Mouse (Mus musculus) embryo, embryonic 10.5 days (tissue): ENCODE results near the gene Gm48552.
A peak's percentile ranks its signal among the peaks of the same experiment; 100 is the strongest.

Source experiments
- DNase-seq: peaks from one replicate; pipeline ENCODE4 v3.0.0-alpha.2; 2015; ENCODE audit warnings: low spot score

Gm48552 gene

DNA sequence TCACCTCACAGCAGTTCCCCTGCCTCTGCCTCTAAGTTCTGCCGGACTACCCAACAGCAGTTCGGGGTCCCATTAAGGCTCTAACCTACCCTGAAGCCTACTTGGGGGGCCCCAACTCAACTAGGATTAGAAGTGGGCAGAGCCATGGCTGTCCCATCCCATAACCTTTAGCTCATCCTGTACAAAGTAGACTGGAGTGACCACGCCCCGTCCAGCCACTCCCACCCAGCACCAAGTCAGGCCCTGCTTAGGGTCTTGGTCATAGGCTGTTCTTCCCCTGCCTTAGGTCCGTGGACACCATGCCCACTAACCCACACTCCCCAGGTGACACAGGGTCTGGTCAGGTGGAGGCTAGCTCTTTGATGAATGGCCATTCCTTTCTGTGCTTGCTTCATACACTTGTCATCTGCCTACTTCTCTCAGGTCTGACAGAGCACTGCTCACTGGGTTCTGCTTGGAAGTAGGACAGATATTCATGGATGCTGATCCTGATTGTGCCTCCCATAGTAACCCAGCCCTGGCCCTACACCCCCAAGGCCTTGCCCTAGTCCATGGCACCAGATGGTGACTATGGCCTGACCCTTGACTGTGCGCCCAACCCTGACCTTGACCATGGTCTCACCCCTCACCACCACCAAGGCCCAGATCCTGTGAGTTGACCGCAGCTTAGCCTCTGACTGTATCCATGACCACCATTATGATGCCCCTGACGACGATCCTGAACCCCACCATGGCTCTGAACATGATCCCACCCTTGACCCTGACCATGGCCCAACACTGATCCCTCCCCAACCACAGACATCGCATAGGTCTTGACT lies 30.5 kb downstream of the Gm48552 start:
- no peak for DNase-seq

DNA sequence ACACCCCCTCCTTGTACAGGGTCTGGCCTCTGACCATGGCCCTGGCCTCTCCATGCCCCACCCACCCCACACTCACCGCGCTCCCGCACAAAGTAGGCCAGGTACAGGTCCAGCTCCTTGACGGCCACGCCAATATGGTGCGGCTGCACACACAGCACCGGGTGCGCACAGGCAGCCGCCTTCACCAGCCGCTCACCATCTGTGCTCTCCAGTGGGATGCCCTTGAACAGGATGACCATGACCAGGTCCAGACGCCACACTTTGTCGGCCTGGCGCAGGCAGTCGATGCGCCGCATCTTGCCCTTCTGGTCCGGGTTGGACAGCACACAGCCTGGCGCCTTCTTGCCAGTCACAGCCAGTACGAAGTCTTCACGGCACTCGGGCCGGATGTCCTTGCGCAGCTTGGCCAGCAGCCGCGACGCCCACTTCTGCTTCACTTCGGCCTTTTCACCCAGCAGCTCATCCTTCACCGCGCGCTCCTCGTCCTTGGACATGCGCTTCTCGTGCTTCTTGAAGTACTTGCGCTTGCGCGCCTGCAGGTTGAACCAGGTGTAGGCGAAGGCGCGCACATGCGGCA lies 31.5 kb downstream of the Gm48552 start:
- DNase-seq, result no peak

DNA sequence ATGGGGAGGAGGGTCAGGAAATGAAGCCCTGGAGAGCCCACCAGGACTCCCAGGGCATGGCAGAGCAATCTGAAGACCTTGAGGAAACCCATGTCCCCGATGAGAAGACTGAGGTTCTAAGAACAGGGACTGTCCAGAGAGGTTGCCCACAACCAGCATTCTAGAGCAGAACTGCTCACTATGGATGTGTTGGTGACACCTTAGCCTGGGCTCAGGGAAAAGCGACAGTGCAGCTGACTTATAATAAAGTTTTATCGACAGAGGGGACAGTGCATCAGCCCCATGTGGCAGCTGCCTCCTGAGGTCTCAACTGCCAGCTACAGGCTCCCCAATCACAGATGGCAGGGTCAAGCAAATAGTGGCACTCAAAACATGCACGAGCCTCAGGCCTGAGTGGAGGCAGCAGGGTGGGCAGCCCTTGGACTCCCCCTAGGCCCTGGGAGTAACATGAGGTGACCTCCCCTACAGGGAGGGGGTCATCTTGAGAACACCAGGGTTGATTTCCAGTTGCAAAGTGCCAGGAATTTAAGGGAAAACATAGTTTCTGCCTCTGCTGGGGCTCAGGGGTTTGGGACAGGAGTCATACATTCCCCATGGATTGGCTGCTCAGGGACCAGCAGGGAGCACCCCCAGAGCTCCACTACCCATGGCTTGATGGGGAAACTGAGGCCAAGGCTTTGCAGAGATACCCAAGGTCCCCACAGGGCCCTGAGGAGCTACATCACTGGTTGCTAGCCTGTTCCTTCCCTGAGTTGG lies 32.4 kb downstream of the Gm48552 start:
- no peak for DNase-seq

DNA sequence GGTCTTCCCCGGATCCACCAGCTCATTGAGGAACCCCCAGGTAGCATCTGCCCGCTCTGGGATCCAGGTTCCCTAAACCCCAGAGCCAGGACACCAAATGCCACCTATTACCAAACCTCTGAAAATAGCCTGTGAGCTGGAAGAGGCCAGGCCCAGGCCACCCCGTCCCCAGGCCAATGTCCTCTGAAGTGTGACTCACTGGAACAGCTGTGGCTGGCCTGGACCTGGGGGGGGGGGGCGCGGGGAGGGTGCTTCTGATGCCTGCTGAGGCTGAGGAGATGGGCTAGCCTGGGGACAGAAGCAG lies 32.9 kb downstream of the Gm48552 start:
- DNase-seq, result no peak

DNA sequence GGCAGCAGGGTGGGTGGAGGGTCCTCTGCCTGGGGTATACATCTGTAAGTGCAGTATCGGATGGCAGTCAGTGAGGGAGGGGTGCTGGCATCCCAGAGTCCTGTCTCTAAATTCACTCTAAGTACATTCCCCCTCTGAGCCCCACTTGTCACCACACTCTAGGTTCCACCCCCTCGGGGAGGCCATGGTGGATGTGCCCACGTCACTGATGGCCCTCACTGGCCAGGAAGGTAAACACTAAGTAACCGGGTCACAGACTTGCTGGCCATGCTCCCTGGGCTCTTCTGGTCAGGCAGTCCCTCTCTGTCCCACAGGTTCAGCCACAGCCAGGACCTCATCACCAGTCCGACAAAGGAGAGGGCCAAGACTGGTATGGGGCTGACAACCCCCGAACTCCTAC lies 33.4 kb downstream of the Gm48552 start:
- no peak for DNase-seq

DNA sequence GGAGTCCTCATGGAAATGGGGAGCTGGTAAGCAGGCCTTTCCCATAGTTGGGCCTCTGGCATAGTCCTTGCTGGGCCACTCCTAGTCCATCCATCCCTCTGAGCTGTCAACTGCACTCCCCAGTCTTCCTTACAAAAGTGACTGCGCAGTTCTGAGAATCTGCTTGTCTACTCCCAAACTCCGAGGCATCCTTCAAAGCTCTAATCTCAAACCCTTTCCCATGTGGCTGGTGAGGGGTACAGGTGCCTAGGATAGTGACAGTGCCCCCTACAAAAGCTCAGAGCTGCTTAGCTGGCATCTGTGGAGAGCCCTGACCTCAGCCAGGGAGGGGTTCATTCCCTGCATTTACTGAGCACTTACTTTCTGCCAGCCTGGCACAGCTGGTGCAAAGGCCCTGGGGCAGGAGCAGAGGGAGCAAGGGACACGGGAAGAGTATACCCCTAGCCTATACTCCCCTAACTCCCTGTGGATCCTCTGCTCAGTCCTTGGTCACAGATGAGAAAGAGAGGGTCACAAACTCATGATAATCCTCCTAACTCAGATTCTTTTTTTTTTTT lies 33.9 kb downstream of the Gm48552 start:
- DNase-seq, result no peak

DNA sequence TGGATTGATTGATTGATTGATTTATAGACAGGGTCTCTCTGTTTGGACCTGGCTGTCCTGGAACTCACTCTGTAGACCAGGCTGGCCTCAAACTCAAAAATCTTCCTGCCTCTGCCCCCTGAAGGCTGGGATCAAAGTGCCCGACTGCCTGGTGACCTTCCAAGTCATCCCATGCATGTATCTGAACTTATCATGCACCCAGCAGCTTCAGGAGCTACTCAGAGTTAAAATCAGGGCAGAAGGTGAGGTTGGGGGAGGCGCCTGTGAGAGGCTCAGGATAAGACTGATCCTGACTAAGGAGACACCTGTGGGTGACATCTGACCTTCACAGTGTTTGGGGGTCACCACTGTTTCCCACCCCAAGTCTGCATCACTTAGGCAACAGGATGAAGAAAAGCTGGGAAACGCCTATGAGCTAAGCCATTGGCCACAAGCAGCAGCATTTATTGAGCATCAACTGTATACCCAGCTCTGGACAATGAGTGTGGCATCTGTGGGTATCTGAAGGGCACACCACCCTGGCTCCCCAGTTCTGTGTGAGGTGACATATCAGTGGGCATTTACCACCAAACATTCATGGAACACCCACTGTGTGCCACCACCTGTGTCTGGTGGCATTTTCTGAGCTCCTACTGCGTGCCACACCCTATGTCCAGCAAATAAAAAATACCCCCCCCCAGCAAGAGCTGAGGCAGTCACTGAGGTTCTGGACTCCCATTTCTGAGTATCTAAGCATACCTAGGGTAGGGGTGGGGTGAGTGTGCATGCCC lies 34.9 kb downstream of the Gm48552 start:
- DNase-seq, result no peak

DNA sequence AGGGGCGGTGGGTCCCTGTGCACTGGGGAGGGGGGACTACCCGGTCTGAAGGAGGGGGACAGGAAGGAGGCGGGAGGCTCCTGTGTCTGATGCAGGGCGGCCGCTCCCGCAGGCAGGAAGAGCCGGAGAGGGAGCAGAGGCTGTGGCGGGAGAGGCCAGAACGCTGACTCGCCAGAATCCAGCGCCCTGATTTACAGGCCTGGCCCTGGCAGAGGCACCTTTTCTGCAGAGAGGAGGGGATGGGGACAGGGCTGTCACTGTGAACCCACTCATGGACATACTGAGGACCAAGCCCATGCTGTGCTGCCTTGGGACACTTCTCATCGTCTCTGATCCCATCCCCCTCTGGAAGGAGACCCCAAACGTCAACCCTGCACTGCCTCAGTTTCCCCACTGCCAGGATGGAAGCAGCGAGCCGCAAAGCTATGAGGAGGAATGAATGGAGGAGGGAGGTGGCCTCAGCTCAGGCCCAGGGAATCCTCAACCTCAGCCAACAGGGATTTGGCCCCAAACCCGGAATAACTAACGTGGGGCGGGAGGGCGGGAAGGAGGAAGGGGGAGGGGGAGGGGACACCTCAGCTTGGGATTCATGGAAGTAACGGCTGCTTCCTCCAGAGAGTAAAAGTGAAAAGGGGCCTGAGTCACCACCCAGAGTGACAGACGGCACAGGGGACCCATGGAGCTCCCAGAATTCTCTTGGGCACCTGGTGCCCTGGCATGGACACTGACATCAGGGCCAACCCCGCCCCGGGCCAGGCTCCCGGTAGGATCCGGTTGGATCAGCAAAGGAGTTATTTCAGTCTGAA lies 35.6 kb downstream of the Gm48552 start:
- peak; percentile 28 for DNase-seq

DNA sequence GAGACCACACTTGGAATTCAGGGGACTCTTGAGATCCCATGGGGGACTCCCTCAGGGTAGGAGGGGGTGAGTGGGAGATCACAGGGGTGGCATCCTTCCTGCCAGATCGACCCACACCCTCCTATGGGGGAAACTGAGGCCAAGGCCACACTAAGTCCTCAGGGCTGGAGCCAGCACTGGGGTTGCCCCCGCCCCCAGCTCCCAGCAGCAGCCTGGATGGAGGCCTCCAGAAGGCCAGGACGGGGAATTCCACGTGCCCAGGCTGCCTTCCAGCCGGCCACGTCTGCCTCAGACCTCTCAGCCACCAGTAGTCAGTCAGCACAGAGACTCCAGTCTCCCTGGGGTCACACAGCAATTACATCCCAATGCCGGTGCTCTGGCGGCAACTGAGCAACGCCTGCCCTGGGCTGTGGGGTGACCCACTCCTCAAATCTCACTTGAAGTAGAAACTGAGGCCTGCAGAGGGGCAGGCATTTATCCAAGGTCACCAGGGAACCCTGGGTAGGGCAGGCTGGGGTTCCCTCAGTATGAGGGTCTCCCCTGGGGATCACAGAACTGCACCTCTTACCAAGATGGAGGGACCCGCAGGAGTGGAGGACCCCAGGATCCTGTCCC lies 36.5 kb downstream of the Gm48552 start:
- no peak for DNase-seq

DNA sequence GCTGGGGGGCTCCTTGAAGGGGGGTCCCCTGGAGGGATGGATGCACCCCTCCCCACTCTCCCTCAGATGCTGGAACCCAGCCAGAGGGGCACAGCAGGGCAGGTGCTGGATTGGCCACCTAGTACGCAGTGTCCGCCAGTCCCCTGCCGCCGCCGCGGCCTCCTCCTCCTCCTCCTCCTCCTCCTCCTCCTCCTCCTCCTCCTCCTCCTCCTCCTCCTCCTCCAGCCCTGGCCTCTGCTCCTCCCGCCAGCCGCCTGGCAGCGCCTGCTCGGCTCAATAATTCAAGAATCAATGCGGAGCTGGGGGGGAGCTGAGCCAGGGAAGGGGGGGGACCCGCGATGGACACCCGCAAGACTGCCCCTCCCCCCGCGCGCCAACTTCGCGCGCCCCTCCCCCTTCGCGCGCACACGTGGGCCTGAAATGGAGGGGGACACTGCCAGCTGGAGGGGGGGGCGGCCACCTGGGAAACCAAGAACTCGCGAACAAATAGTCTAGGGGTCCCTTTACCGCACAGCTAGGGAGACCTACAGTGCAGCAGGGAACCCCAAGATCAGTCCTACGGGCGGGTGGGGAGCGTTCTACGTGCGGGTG lies 37.4 kb downstream of the Gm48552 start:
- no peak for DNase-seq

DNA sequence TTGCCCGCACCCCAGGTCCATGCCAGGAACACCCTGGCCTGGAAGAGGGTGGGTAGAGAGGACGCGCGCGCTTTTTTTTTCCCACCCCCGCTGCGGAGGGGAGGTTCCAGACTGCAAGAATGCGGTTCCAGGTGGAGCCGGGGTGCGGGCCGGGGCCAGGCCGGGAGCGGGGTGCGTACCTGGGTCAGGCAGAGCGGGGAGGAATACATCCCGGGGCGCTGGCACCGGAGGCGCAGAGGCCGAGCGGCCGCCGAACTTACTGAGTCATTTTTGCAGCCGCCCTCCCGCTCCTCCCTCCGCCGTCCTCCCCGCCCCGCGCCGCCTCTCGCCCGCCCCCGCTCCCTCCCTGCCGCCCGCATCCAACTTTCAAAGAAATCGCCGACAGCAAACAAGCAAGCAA lies 38.1 kb downstream of the Gm48552 start:
- no peak for DNase-seq

DNA sequence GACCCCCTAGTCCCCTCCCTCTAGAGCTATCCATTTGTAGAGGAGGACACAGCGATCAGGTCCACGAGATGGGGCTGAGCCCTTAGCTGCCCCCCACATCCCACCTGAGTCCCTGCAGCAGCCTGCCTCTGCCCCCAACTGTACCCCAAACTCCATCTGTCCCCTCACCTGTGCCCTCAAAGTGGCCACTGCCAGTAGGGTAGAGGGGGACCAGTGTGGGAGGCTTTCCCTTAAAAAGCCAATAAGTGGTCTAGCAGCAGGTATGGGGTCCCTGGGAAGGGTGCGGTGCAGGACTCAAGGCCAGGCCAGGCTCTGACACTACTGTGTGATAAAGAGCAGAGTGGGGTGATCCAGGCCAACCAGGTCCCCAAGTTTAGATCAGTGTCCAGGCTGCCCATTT lies 38.5 kb downstream of the Gm48552 start:
- no peak for DNase-seq

DNA sequence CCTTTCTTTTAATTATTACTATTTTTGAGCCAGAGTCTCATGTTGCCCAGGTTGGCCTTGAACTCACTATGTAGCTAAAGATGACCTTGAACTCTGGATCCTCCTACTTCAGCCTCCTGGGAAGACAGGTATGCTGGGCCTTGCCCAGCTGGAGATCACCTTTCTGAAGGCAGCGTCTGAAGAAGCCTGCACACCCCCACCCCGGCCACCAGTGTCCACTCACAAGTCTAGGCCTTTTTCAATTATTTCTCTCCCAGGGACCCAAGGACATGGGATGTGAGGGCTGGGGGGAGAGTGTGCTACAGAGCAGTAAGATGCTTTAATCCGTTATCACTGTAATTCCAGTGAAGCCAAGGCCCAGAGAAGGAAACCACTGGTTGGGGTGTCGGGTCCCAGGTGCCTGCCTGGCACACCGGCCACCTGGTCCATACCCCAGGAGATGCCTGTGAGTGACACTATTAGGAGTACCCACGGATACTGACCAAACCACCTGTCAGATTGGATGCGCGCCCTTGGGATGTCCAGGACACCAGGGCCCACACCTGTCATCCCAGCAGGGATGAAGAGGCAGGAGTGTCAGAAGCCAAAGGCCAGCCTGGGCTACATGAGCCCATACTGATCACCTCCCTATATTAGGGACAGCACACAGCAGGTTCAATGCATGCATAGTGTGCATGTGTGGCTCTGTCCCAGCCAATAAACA lies 39.1 kb downstream of the Gm48552 start:
- no peak for DNase-seq

DNA sequence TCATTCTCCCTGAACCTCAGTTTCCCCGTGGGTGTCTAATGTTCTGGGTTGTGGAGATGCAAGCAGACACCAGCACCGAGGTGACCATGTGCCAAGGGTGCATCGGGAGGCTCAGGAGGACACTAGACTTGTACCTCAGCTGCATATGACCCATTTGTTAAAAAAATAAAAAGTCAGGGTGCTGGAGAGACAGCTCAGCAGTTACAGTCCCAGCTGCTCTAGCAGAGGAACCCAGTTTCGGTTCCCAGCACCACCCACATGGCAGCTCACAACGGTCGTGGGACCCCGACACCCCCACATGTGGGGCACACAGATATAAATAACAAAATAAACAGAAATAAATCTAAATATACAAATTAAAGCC lies 39.7 kb downstream of the Gm48552 start:
- no peak for DNase-seq

DNA sequence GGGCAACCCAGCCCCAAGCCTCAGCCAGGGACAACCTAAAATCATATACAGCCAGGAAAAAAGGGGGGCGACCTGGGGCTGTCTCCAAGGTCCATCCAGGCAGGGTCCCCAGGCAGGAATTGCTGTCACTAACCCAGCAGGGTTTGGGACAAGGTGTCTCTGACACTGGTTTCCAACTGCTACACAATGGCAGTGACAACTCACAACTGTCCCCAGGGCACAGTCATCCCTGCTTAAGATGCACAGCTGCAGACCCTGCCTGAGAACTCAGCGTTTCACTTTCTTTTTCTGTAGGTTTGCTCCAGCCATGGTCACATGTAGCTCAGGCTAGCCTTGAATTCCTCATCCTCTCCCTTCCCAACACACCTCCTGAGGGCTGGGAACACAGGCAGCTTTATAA lies 40.3 kb downstream of the Gm48552 start:
- no peak for DNase-seq

DNA sequence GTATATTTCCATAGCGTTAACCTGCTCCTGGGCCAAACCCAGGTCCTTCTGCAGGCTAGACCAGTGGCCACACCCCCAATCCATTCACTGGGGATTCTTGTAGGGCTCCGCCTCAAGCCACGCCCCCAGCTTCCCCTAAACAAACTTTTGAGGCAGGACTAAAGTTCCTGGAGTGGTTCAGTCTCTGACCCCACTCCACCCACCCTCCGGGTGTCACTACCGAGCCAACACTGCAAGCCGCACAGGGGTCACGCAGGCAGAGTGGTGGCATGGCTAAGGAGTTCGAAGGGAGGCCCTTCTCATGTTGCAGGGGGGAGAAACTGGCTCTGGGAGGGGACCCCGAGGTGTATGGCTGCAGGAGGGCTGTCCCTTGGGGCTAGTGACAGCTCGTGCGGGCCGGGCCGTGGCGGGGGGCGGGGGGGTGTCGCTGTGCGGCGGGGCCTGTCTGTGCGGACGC lies 40.8 kb downstream of the Gm48552 start:
- DNase-seq, result peak; percentile 93

DNA sequence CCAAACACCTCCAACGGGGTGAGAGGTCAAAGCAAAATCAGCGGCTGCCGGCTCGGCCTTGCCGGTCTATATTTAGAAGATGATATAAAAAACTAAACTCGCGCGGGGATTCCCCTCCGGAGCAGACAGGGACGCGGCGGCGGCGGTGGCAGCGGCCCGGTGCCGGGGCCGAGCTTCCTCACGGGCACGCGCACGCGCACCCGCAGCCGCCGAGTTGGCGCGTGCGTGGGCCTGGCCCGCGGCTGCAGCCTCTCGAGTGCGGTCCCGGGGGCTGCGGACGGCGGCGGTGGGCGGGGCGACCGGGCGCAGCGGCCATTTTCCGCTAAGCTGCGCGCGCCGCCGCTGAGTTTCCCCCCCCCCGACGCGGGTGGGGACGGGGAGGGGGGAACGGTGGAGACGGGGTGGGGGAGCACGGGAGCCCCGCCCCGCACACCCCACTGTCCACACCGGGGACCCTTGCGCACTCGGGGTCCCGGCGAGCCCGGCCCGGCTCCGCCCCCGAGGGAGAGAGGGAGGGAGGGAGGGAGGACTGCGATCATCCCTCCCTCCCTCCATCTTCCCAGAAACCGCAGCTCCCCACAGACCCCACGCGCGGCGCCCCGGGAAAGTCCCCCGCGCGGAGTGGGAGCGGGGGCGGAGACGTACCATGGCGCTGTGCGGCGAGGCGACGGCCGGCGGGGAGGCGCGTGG lies 41.5 kb downstream of the Gm48552 start:
- peak; percentile 75 for DNase-seq

DNA sequence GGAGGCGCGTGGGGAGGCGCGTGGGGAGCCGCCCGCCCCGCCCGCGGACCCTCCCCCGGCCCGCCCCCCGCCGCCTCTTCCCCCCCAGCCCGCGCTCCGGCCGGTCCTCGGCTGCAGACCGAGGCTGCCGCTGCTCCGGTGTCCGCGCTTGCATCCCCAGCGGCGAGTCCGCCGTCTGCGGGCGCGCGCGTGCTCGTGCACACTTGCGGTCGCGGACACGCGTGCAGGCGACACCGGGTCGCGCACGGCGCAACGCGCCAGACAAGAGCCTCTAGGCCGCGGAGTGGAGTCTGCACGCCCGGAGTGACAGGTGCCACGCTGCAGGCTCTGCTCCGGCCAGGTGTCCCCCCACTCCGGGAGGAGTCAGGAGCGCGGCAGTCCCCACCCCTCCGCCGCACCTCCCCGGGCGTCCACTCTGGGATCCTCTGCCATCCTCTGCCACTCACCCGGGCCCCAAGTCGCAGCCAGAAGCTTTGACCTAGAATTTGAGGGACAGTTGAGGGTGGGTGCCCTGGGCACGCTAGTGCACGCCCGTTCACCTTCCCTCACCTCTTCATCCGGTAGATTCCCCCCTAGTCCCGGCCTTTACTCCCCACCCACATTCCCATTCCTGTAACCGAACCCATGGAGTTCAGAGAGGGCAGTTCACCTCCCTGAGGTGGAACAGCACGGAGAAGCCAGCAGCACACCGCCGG lies 42.2 kb downstream of the Gm48552 start:
- peak; percentile 8 for DNase-seq
